Mouse (Mus musculus) activated CD4-positive, CD25-positive, alpha-beta regulatory T cell, adult 4 months (primary cell): Measurements from ENCODE around the gene Pdss2. TPM values are rescaled to one million over a fixed set of nuclear protein-coding genes. Genes with fewer than 3 reads are reported as not detected.

ENCODE experiments used
- ATAC-seq: one replicate; pipeline ENCODE4 v1.8.0; 2017
- polyA plus RNA-seq, 2 experiments: library from polyadenylated mRNA; unstranded; fragments of 100-300 nt; shearing (Covaris generic); gene quantifications; one replicate each; pipeline ENCODE4 v1.2.1; 2017

The Pdss2 gene
- polyA plus RNA-seq = 1 to 10 TPM; 6.1 to 8.2 TPM

GRCm38 (mm10) chr10:43220910-43221625, at the start of gene Pdss2:
Gene Pdss2, plus strand, starts transcription at chr10:43221486.
- peak; percentile 94 for ATAC-seq

GRCm38 (mm10) chr10:43172066-43172465, 49.2 kb upstream of the Pdss2 start:
- no peak for ATAC-seq

DNA sequence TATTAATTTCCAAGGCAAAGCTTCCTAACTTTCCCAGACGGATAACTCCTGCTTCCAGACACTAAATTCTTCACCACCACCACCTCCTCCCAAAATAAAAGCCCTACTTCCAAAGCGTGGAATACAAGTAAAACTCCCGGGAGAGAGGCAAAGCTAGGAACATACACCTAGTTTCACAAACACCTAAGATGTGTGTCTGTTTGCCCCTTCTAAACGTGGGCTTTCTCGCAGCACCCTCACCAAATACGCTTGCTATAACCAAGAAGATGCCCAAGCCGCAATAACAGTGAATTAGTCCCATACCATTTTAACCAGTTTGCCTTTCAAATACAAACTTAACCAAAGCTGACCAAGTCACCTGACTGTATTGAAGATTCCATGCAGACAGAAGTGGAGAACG, 48.7 kb upstream of the Pdss2 start:
- no peak for ATAC-seq

DNA sequence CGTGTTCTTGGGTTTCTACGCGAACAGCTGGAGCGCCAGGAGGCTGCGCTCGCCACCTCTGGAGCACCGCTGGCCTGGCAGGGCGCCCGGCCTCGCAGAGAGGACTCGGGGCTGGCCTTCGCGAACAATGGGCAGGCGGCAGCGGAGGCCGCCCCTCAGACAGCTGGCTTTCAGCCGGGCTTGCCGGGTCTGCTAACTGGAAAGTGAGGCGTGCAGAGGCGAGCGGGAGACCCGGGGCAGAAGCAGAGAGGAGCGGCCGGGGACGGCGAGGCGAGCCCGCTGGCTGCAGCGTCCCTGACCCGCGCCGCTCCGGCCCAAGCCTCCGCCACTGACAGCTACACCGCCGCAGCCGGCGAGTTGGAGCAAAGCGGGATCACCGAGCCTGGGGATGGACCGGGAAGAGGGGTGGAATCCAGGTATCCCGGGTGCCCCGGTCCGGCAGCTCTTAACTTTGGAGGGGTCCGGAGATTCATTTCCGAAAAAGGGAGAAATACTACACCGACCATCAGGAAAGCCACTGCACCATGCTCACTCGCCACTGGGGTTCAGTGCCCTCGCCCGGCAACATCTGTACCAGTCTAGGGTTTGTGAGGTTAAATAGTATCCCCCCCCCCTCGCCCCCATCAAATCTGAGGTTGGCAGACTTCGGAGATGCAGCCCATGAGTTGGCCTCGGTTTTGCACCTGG, 48.0 kb upstream of the Pdss2 start:
- ATAC-seq = no peak

DNA sequence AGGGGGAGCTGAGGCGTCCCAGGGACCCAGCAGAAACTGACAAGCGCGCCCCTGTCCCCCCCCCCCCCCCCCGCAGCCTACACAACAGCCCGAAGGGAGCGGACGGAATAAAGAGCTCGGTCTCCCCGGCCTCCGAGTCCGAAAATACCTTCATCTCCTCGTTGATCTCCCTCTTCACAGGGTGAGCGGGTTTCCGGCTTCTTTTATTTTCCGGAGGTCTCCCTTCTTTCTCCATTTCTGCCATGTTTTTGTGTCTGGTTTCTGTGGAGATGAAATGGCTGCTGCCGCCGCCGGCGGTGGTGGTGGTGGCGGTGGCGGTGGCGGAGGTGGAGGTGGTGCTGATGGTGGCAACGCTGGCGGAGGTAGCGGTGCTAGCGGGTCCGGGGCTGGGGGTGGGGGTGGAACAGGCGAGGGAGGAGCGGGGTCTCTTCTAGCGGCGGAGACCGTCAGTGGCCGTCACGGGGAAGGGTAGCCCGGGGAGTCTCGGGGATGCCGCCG, 47.4 kb upstream of the Pdss2 start:
- ATAC-seq = no peak

DNA sequence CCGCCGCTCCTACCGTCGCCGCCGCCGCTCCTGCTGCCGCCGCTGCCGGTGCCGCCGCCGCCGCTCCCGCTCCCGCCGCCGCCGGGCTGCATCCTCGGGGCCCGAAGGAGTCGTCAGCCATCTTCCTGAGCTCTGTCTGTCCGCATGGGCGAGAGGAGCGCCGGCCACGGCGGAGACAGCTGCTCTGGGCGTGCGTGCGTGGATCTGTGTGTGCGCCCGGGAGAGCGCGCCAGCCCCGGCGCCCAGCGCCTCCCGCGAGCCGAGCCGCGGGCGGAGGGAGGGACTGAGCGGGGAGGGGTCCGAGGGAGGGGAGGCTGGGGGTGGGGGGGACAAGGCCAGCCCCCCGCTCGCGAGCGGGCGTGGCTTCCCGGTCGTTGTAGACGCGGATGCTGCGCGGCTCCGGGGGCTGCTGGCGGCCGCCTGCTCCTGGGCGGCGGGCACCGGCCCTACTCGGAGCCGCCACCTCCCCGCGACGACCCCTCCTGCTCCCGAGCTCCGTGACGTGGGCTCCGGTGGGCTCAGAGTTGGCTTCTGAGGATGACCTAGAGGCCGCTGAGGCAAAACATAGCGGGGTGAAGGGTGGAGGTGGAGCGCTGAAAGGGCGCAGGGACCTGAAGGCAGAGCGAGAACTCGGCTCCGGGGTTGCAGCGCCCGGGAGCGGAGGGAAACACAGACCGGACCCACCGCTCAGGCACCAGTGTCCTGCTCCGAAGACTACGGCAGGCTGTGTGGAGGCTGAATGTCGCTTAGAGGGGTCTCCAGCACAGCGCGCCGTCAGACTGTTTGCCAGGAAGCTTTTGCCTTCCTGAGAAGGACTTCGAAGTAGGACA, 46.7 kb upstream of the Pdss2 start, which contains the start of the genes Sobp and 9030612E09Rik:
Gene Sobp, minus strand, starts transcription at position 205 of the 830 bp plus-strand sequence.
Gene 9030612E09Rik, plus strand, starts transcription at position 379 of the 830 bp plus-strand sequence.
- ATAC-seq = no peak

- ATAC-seq = no peak
These were observed 46.1 kb upstream of the Pdss2 start for GRCm38 (mm10) chr10:43175156-43175601.

DNA sequence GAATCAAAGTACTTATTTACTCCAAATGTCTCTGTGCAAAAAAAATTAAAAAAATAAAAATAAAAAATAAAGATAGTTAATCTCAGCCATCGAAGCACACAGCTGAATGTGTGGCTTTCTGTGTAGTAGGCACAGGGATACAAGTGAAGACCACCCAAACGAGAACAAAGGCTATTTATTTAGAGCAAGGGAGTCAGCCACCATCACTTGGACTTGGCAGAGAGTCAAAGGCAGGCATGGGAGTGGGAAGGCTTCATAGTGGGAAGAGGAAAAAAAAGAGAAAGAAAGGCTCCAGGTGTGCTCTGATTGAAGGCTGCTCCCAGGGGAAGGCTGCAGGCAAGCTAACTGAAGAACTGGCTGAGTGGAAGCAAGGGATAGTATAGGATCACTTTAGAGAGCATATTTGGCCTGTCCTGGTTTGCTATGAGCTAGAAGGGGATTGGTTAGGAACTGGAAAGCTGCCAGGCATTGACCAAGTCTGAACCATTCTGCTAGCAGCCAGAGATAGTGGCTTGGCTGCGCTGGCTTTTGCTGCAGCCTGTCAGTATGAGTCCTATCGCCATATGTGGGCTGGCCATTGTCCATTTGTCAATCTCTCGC, 40.9 kb upstream of the Pdss2 start:
- ATAC-seq = no peak

DNA sequence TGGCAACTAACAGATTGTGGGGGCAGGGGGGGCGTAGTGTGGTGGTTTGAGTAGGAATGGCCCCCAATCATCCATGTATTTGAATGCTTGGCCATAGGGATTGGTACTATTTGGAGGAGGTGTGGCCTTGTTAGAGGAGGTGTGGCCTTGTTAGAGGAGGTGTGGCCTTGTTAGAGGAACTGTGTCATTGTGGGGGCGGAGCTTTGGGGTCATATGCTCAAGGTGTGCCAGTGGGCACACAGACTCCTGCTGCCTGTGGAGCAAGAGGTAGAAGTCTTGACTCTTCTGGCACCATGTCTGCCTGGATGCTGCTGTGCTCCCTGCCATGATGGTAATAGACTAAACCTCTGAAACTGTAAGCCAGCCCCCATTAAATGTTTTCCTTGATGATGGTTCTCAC, 21.1 kb upstream of the Pdss2 start:
- no peak for ATAC-seq

DNA sequence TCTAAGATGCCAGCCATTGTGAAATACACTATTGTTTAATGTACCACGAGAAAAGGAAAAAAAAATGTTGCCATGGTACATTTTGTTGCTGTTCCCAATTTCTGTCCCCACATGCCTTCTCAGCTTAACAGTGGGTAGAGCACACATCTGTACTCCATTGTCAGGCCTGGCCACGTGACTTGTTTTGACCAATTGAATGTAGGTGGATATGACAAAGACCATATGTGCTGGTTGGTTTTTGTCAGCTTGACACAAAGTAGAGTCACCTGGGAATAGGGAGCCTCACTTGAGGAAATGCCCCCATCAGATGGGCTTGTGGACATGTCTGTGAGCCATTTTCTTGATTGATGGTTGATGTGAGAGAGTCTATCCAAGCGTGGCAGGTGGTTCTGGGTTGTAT, 17.4 kb upstream of the Pdss2 start:
- no peak for ATAC-seq

GRCm38 (mm10) chr10:43211866-43212265, 9.4 kb upstream of the Pdss2 start:
- no peak for ATAC-seq

DNA sequence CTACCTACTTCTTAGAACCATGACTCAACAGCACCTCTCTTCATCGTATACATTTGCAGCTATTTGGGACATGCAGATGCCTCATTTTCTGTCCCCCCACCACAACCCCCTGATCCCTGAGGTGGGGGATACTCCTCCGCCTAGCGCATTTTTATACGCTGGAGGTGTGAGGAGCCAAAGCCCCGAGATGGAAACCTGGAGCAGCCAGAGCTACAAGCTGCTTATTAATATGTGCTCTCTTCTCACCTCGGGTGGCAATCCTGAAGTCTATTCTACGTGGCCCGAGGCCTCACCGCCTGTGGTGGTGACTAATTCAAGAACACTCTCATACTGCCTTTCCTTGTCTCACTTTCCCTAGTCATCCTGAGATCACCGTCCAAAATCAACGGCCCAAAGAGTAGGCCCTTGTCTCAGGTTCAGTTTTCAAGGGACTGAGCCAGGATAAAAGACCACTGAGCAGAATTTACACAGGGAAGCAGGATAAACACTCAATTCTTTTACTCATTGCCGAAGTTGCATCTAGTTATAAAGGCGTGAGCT, 3.9 kb upstream of the Pdss2 start:
- ATAC-seq = no peak

GRCm38 (mm10) chr10:43220479-43220878, 807 bp upstream of the Pdss2 start:
- ATAC-seq = no peak

DNA sequence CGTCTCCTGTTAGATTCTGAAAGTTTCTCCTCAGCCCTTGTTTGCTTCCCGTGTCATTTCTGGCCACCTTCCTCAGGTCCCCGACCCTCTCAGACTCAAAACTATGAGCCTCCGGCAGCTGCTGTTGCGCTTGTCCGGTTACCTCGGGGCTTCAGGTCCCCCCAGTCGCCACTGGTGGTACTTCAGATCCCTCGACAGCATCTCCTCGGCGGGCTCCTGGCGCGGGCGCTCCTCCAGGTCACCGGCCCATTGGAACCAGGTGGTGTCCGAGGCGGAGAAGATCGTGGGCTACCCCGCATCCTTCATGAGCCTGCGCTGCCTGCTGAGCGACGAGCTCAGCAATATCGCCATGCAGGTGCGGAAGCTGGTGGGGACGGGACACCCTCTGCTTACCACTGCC, 373 bp downstream of the Pdss2 start:
- peak; percentile 9 for ATAC-seq

DNA sequence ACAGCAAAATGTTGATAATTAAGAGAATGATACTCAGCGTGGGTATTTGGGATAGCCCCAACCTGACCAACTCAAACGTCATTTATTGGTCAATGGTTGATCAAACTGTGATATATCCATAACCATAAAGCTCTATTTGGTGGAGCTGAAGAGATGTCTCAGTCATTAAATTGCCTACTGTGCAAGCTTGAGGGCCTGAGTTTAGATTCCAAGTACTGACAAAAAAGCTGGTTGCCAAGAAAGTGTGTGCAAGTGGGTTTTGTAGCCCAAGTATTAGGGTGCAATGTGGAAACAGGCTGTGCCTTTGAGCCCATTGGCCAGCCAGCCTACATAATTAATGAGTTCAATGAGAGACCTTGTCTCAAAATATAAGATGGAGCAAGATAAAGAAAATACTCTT, 2.1 kb downstream of the Pdss2 start:
- no peak for ATAC-seq

- ATAC-seq = no peak
These were observed 5.1 kb downstream of the Pdss2 start for GRCm38 (mm10) chr10:43226391-43226790.

GRCm38 (mm10) chr10:43229236-43229635, 8.0 kb downstream of the Pdss2 start:
- ATAC-seq = no peak

DNA sequence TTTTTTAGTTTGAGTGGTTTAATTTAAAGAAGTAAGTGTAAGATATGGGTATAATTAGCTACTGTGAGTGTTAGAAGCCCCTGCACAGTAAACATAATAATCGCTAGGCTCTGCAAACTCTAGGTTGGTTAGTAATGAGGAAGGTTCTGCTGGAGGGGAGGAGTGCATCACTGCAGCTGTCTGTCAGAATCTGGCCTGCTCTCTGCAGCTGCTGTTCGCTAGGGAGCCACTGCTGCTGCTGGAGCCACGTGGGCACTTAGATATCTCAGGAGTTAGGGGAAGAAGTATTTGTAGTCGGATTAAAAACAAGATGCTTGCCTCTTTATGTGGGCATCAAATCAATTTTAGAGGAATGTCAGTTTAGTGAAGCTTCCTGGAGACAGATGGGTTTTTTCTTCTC, 13.2 kb downstream of the Pdss2 start:
- no peak for ATAC-seq

- no peak for ATAC-seq
These were observed 13.7 kb downstream of the Pdss2 start for GRCm38 (mm10) chr10:43235011-43235410.

- no peak for ATAC-seq
These were observed 14.7 kb downstream of the Pdss2 start for GRCm38 (mm10) chr10:43235758-43236669.

GRCm38 (mm10) chr10:43242215-43242614, 20.9 kb downstream of the Pdss2 start:
- no peak for ATAC-seq
